Mouse (Mus musculus): ENCODE data around the gene Svop. TPM values are rescaled to one million over a fixed set of nuclear protein-coding genes. Genes with fewer than 3 reads are reported as not detected.

Gene Svop
- total RNA-seq, 1 experiment from 2014 or later = 3.2 TPM

DNA sequence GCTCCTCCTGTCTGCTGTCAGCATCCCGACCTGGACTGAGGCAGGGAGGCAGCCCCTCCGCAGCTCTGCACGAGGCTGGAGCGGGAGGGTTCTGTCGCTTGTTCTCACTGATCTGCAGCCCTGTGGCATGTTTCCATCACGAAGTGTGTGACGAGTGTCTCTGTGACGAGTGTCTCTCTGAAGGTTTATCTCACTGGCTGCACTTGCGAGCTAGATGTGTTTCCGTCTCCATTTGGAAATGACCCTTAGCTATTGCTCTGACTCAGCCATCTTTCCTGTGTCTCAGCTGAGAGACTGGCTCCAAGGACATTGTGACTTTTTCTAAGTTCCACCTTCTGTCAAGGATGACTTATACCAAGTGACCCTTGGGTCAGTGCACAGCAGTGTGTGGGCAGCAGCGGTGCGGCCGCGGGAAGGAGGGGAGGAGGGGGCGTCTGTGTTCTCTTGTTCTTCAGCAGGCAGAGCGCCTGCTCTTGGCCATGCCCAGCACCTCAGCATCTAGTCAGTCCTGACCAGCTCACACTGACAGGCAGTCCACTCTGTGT is 15.1 kb upstream of the Svop start:
- DNase-seq = peak; percentile 57

DNA sequence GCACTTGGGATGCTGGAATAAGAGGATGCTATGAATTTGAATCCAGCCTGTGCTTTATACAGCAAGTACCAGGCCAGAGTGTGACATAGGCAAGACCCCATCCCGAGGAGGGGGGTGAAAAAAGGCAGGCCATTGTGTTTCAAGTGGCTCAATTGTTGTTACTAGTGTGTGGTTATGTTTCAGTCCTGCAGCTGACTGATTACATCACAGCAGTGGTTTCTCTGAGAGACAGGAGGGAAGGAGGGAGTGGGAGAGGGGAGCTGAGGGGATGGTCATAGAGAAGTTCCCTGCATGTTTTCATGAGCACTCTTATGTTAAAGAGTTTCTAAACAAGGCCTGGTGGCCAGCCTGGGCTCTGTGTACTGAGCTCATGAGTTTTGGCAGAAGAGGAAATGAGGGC is 11.4 kb upstream of the Svop start:
- no peak for DNase-seq

DNA sequence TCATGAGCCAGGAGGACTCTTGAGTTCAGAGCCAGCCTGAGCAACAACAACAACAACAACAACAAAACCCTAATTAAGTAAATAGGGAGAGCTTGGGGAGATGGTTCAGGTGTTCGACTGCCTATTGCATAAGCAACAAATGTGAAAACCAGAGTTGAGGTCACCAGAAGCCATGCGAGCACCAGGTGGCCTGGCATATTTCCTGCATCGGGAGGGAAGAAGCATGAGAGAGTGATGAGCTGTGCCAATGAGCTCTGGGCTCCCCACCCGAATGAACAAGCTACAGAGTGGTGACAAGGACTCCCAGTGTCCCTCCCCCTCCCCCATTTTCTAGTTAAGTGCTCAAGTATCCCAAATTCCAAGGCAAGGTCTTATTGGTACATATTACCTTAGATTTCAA is 10.5 kb upstream of the Svop start:
- DNase-seq = no peak

- no peak for DNase-seq
Observed at GRCm38 (mm10) chr5:114100390-114101099, 9.2 kb upstream of the Svop start.

GRCm38 (mm10) chr5:114099709-114100389 is 8.5 kb upstream of the Svop start:
- DNase-seq = peak; percentile 95

- no peak for DNase-seq
Observed at GRCm38 (mm10) chr5:114090421-114091013, 853 bp downstream of the Svop start.

- DNase-seq = no peak
Observed at GRCm38 (mm10) chr5:114087875-114088480, 3.4 kb downstream of the Svop start.

- DNase-seq = no peak
Observed at GRCm38 (mm10) chr5:114085501-114085900, 5.9 kb downstream of the Svop start.

DNA sequence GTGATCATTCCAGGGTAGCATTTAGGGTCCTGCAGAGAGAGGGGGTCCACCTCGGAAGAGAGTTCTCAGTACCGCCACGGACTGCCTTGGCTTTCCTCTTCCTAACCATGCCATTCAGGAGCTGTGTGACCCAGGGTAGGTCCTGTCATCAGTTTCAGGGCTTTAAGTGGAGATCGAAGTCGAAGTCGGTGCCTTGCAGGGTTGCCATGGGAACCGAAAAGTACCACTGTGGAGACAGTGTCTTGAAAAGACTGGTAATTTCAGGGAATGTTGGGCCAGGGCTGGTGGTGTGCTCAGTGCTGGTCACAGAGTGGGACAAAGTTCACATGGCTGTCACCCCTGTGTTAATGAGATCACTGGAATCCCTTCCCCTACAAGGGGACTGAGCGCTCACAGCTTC is 14.4 kb downstream of the Svop start:
- no peak for DNase-seq

DNA sequence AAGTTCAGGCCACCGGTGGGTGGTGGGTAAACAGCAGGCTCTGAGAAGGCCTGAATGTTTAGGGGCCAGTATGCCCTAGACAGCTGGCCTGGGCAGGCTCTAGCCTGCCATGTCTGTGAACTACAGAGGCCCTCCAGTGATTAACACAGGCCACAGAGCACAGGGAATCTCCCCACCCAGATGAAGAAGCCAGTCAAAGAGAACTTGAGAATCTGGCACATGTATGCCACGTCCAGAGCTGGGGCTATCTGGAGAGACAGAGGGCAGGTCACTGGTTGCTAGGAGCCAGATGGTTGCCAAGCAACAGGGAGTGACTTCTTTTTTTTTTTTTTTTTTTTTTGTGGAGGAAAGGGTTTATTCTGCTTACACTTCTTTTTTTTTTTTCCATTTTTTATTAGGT is 19.1 kb downstream of the Svop start:
- no peak for DNase-seq

- DNase-seq = no peak
Observed at GRCm38 (mm10) chr5:114070858-114071257, 20.5 kb downstream of the Svop start.

DNA sequence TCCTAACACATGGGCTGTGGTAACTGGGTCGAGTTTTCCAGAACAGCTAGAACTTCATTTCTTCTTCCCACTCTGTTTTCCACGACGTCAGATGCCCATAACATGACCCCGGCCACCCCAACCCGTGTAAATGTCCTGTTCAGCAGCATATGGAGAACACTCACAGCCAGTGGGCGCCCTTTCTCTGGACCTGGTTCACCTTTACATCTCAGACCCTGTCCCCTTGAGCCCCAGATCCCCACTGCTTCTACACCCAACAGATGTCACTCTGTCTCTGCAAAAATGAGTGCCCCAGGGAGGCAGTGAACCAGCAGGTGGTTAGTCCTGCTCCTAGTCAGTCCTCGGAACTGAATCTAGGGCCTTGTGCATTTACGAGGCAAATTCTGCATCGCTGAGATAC is 23.4 kb downstream of the Svop start:
- no peak for DNase-seq

DNA sequence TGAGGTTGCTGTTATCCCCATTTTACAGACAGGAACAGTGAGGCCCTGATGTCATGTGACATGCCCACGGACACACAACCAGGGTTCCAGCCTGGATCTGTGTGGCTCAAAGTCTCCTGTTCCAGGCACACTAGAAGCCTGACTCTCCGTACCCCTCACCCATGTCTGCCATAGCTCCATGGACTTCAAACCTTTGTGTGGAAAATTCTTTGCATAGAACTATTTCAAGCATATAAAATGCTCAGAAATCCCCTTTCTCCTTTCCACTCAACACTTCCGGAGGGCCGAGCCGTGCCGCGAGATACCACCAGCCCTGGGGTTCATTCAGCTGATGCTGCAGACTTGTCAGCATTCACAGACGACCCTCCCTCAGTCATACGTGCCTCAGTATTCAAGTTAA is 23.8 kb downstream of the Svop start:
- no peak for DNase-seq

GRCm38 (mm10) chr5:114066601-114067000 is 24.8 kb downstream of the Svop start:
- no peak for DNase-seq

- DNase-seq = no peak
Observed at GRCm38 (mm10) chr5:114065161-114065560, 26.2 kb downstream of the Svop start, which contains the start of gene Usp30. Gene Usp30, plus strand, starts transcription at chr5:114065461.

GRCm38 (mm10) chr5:114063958-114064357 is 27.4 kb downstream of the Svop start:
- no peak for DNase-seq

GRCm38 (mm10) chr5:114061675-114062074 is 29.7 kb downstream of the Svop start:
- DNase-seq = no peak

DNA sequence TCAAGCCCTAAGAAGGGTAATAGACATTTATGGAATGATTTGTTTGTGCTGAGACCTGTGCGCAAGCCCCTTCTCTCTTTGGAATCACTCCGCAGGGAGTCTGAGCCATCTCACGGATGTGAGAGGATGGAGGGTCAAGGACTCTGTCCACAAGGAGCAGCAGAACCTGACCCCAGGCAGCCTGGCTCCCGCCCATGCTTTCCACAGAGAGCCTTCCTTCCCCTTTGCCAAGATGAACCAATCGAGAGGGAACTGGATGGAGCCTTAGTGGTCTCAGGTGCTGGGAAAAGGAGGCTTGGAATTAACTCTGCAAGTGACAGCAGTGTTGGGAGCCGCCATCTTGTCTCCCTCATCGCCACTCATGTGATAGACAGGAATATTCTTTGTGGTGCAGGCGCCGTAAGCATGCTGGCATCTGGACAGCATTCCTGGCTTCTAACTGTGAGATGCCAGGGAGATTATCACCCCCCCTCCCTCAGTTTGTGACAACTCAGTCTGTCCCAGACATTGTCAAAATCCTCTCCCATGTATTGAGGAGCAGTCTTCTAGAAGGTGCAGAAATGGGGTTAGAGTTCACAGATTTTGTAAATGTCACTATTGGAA is 34.1 kb downstream of the Svop start:
- no peak for DNase-seq

DNA sequence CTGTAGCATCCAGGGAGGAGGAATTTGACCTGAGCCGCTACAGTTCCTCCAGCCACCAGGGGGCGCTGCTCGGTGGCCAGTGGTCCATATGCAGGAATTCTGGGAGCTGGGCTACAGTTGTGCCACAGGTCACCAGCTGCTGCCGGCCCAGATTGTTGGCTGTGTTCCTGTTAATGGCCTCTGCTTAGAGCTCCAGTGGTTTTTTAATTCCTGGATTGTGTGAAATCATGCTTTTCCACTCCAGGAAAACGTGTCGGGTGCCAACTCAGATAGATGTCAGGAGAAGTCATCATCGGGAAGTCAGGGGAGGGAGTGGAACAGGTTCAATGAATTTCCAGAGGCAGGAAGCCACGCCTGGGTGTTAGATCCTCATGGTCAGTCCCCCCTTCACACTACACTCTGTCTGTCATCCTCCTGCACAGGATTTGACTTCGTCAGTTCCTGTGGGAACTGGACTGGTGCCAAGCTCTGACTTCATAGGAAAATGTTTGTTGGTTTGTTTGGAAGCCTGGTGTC is 39.1 kb downstream of the Svop start:
- DNase-seq = peak; percentile 90

GRCm38 (mm10) chr5:114048731-114049308 is 42.5 kb downstream of the Svop start:
- DNase-seq = no peak

DNA sequence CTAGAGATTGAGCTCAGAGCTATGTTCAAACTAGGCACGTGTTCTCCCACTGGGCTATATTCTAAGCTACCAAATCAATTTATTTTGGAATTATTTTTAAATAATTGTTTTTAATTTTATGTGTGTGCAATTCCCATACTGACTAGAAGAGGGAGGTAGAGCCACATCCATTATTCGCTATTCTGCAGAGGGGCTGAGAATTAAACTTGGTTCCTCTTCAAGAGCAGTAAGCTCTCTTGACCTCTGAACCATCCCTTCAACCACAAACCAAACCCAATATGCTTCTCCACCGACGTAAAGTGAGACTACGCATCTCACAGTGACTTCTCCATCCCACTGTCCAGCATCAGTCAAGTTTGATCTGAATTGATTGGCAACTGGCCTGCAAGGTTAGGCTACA is 44.2 kb downstream of the Svop start:
- no peak for DNase-seq

DNA sequence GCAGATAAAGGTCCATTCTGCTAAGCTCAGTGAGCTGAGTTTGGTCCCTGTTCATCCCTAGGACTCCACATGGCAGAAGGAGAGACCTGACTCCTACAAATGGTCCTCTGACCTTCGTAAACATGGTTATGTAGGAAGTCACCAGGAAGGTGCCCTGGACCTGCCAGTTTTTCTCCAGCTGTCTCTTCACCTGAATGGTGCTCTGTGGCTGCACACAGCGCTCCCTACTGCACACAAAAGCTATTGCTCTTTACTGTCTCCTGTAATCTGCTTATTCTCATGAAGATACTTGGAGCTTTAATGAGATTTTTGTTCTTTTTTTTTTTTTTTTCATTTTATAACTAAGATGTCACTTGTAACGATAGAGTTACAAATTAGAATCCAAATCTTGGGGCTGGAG is 44.8 kb downstream of the Svop start:
- no peak for DNase-seq
